Mouse (Mus musculus) heart, adult 2 months (tissue): Measurements from ENCODE around the gene Ovol1.

Experiments used
- CTCF ChIP-seq: fragments of 200-600 bp; IDR thresholded peaks from 2 replicates; pipeline ENCODE4 v1.8.1; 2022; ENCODE audit warnings: antibody characterized with exemption, mild to moderate bottlenecking, moderate library complexity
- EP300 ChIP-seq: fragments of 200-500 bp; IDR thresholded peaks from 2 replicates; pipeline ENCODE4 v1.6.1; 2011; ENCODE audit warnings: low read depth, low read length, control low read depth; ENCODE audit not compliant: insufficient read depth
- POLR2A ChIP-seq: fragments of 200-500 bp; IDR thresholded peaks from 2 replicates; pipeline ENCODE4 v1.6.1; 2011; ENCODE audit warnings: mild to moderate bottlenecking, low read depth, low read length, control low read depth; ENCODE audit not compliant: insufficient read depth

DNA sequence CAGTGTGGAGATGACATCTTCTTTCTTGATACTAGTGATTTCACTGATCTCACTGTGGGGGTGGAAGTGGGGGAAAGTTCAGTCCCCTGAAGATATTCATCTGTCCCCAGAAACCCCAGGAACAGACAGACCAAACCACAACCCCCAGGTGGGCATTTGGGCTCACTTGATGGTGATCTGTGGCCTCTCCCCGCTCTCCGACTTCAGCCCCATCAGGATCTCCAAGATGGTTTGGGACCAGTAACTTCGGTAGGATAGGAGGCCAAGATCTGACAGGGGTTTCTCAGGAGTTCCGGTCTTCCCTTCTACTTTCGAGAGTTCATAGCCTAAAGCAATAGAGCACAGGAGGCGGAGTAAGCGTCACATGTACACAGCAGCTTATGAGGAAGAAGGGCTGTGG, 43.2 kb upstream of the Ovol1 start:
- TF ChIP-seq CTCF, result no peak
- no peak for TF ChIP-seq POLR2A
- TF ChIP-seq EP300, result no peak
